Mouse (Mus musculus) cortical plate, adult 2 months (tissue): ENCODE results near the gene Lsg1.

Source experiments
- CTCF ChIP-seq: fragments of 200-500 bp; IDR thresholded peaks from 2 replicates; pipeline ENCODE4 v1.5.1; 2011; ENCODE audit warnings: mild to moderate bottlenecking, control low read depth, low read length; ENCODE audit not compliant: insufficient read depth; ENCODE audit errors: extremely low read depth
- POLR2A ChIP-seq: fragments of 200-500 bp; IDR thresholded peaks from 2 replicates; pipeline ENCODE4 v1.6.1; 2011; ENCODE audit warnings: mild to moderate bottlenecking, low read length, control low read depth; ENCODE audit not compliant: insufficient read depth; ENCODE audit errors: extremely low read depth

GRCm38 (mm10) chr16:30533592-30533991 lies 53.8 kb downstream of the Lsg1 start:
- no peak for TF ChIP-seq POLR2A
- TF ChIP-seq CTCF: no peak
